Mouse (Mus musculus) large intestine, adult 2 months (tissue): ENCODE data around the gene Bcl2l2. TPM values are rescaled to one million over a fixed set of nuclear protein-coding genes. Genes with fewer than 3 reads are reported as not detected.

Experiments
- DNase-seq: peaks from one replicate; pipeline ENCODE4 v3.0.0-alpha.2; 2012; ENCODE audit warnings: low read depth, low spot score
- WGBS: fragments of 180-500 bp; shearing (Covaris S2); methylation state at CpG from one replicate; pipeline ENCODE4 v1.1.7; 2018; 5-methylcytosine and 5-hydroxymethylcytosine counted together
- polyA plus RNA-seq: library from polyadenylated mRNA; depleted of rRNA; stranded (reverse); fragments of >200 nt; gene quantifications from 2 replicates; pipeline ENCODE4 v1.2.3, GENCODE M21; 2012

The Bcl2l2 gene
- polyA plus RNA-seq, 1 experiment = 31.6 TPM

DNA sequence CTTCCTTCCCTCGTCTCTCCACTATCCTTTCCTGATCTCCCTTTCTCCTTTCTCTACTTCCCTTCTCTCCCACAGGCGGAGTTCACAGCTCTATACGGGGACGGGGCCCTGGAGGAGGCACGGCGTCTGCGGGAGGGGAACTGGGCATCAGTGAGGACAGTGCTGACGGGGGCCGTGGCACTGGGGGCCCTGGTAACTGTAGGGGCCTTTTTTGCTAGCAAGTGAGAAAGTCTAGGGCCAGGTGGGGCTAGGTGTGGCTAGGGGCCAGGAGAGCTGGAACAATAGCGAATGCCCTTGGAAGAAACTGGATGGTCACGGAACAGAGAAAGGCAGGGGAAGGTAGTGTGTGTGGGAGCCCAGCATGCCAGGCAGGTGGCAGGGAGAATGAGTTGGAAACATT lies 2.1 kb downstream of the Bcl2l2 start:
- WGBS = 85% methylated on average over 11 of the region's 11 CpGs
- no peak for DNase-seq

DNA sequence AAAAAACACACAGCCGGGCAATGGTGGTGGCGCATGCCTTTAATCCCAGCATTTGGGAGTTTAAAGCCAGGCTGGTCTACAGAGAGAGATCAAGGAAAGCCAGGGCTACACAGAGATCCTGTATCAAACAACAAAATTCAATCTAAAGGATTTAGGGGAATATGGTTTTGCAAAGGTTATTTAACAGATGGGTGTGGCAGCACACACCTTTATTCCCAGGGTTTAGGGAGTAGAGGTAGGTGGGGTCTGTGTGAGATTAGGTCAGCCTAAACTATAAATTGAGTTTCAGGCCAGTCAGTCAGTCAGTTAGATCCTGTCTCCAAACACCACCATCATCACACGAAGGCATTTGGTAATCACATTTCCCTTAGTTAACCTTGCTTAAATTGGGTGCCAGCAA lies 9.0 kb downstream of the Bcl2l2 start, which contains the start of gene Pabpn1:
Pabpn1 (plus strand) TSS at position 301 of the 400 bp plus-strand sequence.
- WGBS = 93% methylated on average over 3 of the region's 3 CpGs
- DNase-seq = no peak

DNA sequence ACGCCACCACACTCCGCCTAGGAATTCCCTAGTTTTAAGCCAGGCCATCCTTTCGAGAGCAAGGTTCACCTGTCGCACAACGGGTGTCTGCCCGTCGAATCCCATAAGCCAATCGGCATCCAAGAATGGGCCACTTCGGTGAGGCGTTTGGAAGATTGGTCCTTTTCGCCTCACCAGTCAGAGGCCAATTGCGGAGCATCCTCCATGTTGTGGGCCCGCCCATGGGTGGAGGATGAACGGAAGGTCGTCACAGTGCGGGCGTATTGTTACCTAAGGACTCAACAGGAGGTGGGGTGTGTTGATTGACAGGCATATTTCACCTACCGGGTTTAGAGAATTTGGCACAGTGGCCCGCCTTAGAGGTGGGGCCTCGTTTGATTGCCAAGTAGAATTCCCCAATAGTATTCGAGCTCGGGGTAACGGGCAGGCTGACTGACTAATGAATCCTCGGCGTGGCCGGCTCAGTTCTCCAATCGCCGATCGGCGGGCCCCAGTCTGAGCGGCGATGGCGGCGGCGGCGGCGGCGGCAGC lies 10.5 kb downstream of the Bcl2l2 start:
- WGBS = under 1% methylated on average over 38 of the region's 38 CpGs
- peak; percentile 99 for DNase-seq

- WGBS = under 1% methylated on average over 54 of the region's 54 CpGs
- no peak for DNase-seq
Observed at GRCm38 (mm10) chr14:54894296-54895151, 11.3 kb downstream of the Bcl2l2 start.

DNA sequence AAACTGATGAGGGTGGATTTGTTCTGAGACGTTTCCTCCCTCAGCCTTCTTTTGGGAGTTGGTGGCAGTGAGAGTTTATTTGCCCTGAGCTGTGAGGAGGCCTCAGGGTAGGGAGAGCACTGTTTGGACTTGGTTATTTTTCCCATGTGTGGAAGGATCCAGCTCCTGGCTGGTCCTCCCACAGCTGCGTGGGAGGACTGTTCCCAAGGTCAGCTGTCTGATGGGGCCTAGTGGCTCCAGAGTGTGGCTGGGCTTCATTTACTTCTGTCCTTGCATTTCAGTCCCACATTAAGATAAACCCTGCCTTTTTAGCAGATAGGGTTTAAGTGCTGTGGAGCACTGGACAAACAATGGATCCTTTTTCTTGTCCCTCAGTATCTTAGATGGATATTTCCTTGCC lies 14.3 kb downstream of the Bcl2l2 start:
- DNase-seq = no peak
- WGBS = 42% methylated on average over 2 of the region's 2 CpGs

DNA sequence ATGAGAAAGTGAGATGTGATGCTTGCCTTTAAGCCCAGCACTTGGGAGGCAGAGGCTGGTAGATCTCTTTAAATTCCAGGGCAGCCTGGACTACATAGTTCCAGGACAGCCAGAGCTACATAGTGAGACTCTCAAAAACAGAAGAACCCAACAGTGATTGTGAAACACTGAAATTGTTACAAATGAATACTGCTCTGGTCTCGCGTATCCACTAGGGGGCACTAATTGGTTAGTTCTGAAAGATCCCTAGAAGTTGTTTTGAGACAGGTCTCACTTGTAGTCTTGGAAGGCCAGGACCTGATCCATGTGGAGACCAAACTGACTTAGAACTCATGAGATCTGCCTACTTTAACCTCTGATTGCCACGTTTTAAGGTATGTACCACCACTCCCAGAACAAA lies 17.2 kb downstream of the Bcl2l2 start:
- DNase-seq = no peak
- WGBS = under 1% methylated on average over 3 of the region's 3 CpGs

DNA sequence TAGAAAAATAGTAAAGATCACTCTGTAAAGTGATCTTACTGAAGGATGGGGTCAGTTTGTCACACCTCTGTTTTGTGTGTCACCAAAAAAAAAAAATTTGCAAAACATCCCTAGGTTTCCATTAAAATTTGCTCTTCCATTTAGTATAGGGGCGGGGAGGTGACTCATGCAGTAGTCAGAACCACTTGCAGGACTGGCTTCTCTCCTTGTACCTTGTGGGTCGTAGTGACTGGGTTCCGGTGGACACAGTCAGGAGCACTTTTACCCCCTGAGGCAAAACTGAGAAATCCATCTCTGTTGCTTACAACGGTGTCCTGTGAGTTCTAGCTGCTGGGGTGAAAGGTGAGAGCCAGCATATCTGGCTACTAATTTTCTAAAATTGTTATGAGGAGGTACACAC lies 20.5 kb downstream of the Bcl2l2 start:
- no peak for DNase-seq
- 75% methylated on average over 4 of the region's 4 CpGs for WGBS

- no peak for DNase-seq
- WGBS = 80% methylated on average over 7 of the region's 7 CpGs
Observed at GRCm38 (mm10) chr14:54908682-54909081, 25.5 kb downstream of the Bcl2l2 start.

DNA sequence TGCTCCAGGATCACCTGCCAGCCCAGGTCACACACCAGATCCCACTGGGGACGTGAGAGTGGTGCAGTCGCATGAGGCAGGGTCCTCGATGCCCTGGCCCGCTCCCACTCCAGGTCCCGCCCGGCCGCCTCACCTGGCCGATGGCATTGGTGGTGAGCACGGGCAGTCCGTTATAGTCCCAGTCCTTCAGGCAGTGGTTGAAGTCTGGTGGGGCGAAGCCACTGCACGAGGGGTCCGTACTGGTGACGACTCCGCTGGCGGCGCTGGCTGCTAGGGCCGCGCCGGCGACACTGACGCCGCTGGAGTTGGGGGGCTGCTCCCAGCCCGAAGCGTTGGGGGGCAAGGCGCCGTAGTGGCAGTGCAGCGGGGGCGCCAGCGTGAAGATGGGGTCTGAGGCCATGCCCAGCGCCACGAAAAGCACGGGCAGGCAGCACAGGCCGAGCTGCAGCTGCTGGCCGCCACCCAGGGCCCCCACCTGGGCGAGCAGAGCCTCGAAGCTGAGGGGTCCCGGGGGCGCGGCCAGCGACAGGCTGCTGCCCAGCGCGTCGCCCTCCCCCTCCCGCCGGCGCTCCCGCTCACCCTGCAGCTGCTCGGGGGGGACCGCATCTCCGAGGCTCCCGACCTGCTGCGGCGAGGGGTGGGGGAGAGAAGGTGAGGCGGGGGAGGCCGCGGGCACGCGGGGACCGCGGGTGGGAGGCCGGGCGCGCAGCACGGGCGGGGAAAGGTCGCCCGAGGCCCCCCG lies 29.1 kb downstream of the Bcl2l2 start:
- 4% methylated on average over 67 of the region's 69 CpGs for WGBS
- DNase-seq = no peak

GRCm38 (mm10) chr14:54912886-54913285 lies 29.7 kb downstream of the Bcl2l2 start, which contains the start of gene Slc22a17:
Gene Slc22a17 (minus strand): TSS chr14:54913132.
- no peak for DNase-seq
- under 1% methylated on average over 28 of the region's 28 CpGs for whole genome bisulfite sequencing

DNA sequence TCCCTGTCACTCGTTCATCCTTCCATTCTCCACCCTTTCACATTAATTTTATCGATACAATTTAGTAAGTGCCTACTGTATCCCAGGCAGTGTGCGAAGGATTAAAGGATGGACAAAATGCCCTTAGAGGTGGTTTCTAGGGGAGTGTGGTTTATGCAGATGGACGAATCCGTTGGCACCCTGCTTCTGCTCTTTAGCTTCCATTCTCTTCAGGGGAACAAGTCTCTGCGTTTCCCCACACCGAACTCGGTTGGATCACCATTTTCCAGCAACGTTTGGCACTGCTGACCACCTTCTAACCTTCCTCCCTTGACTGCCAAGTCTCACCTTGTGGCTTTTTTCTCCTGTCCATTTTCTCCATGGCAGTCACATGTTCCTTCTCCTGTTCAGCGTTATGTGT lies 30.2 kb downstream of the Bcl2l2 start:
- WGBS = 23% methylated on average over 10 of the region's 10 CpGs
- DNase-seq = no peak

DNA sequence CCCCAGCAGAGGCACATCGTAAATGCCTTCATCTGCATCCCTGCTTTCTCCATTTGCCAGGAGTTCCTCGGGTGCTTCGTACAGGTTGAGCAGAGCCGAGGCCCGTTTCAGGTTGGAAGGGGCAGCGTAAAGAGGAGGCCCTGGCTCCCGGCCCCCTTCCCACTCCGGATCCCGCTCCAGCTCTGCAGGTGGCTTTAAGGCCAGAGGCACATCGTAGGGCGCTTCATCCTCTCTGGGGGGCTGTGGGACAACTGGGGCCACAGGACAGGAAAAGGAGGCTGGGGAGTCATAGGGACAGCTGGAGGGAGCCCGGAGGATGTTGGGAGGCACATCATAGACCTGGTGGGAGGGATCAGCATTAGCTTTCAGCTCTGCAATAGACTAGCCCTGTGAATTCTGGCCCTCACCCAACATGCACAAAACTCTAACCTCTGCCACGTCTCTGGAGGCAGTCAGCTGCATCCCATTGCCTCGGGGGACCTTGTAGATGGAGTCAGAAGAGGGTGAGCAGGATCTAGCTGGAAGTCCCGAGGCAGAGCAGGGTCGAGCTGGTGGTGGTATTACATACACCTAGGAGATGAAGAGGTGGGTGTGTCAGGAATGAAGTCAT lies 37.0 kb downstream of the Bcl2l2 start:
- DNase-seq = no peak
- WGBS = 77% methylated on average over 16 of the region's 16 CpGs

GRCm38 (mm10) chr14:54924641-54925348 lies 41.6 kb downstream of the Bcl2l2 start:
- no peak for DNase-seq
- WGBS = 36% methylated on average over 7 of the region's 7 CpGs

DNA sequence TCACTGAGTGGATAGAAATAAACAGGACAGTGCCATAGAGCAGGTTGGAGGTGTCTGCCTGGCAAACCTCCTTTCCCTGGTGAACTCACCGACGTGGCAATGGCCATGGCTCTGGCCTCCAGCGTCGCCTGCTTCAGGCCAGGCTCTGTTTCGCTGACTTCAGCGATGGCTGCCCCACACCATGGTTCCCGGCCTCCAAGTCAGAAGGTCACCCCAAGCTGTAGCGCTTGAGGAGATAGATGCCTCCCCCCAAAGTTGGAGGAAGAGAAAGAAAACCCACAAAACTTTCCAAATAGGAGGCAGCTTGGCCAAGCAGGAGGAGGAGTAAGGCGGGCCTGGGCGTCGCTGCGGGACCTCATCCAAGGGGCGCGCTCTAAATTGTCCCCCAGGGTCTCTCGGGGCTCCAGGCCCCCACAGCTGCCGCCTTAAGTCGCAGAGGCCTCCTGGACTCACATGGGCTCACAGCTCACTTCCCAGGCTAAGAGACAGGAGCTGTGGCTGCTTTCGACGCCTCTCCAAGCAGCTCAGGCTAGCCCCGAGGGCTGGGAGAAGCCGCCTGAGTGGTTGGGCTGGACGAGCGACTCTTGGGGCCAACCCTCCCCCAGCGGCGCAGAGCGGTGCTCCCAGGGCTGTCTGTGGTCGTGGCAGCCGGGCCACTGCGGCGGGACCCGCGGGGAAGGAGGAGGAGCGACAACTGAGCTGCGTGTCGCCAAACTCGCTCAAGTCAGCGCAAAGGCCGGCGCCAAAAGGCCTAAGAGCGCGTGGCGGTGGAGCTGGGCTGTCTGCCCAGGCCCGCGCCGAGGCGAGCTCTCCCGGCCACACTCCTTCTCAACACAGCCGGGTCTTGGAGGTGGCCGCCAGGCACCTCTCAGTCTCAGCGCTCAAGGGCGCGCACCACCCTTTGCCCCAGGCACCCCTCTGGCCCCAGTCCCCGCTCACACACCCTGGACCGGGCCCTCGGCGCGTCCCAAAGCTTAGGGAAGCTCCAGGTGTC lies 42.5 kb downstream of the Bcl2l2 start, which contains the start of gene Efs:
Efs (minus strand) TSS at position 778 of the 994 bp plus-strand sequence.
- DNase-seq = no peak

DNA sequence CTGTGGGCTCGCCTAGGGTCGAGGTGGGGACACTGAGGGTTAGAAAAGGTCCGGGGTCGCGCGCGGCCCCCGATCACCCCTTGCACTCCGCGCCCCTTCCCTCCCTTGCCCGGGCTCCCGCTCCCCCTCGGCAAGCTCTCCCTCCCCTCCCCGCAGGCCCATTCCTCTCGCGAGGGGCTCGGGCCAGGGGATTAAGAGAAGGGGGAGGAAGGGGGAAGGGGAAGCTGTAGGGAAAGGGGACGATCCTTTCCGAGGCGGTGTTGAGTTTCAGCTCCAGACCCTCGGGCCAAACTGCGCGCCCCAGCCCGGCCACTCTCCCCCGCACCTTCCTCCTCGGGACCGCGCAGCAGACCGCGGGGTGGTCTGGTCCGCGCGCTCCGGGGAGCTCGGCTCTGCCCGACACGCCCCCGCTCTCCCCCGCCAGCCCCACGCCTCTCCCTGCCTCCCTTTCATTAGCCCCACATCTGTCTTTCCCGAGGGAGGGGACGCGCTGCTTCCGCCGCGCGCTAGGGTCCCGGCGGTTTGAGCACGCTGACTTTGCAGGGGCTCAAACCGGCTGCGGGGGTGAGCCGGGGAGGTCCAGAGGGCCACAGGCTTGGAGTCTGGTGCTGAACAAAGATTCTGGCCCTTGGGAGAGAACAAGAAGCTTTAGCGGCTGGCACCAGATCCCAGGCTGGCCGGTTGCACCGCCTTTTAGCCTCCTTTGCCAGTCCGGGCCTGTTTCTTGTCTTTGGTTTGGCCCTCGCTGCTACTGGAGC lies 43.4 kb downstream of the Bcl2l2 start:
- WGBS = 1% methylated on average over 56 of the region's 58 CpGs
- no peak for DNase-seq

More for the DNA sequence above, 42.5 kb downstream of the Bcl2l2 start, which contains the start of gene Efs:
- WGBS = 11% methylated on average over 57 of the region's 57 CpGs

DNA sequence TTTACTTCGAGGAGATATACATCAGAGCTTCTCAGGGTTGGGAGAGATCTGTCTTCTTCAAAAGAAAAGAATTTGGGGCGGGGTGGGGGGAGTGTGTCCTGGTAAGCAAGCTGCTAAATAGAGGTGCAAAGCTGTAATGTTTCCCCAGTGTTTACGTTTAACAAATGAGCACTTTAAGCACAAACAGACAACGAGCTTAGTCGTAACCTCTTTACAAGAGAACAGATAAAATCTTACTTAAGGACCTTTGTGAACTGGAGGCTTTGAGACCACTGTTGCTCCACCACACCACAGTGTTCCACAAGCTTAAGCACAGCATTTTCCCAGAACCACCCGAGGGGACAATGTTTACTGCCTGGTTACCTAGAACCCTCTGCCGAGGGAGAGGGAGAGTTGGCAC lies 44.1 kb downstream of the Bcl2l2 start:
- 37% methylated on average over 7 of the region's 7 CpGs for WGBS
- no peak for DNase-seq

GRCm38 (mm10) chr14:54929801-54930200 lies 46.6 kb downstream of the Bcl2l2 start:
- WGBS = 60% methylated on average over 5 of the region's 5 CpGs
- DNase-seq = no peak
